Mouse (Mus musculus) gastrocnemius, adult 8-10 months (tissue): ENCODE measurements around the gene Ldlrap1. TPM values are rescaled to one million over a fixed set of nuclear protein-coding genes. Genes with fewer than 3 reads are reported as not detected.

Source experiments
- DNase-seq, 2 experiments: peaks; one replicate each; pipeline ENCODE4 v3.0.0; 2022; ENCODE audit warnings: low spot score in 2 of 2
- total RNA-seq, 4 experiments: library from RNA; stranded (reverse); gene quantifications; 2 replicates each; pipeline ENCODE4 v1.2.4; 2022

Gene Ldlrap1
- total RNA-seq, 4 experiments from 2014 or later, result 4.3 to 7.7 (median 5.3) TPM

- DNase-seq, result no peak
Observed at GRCm38 (mm10) chr4:134775234-134775944, 7.6 kb upstream of the Ldlrap1 start.

- no peak for DNase-seq
Observed at GRCm38 (mm10) chr4:134774126-134774525, 6.3 kb upstream of the Ldlrap1 start.

DNA sequence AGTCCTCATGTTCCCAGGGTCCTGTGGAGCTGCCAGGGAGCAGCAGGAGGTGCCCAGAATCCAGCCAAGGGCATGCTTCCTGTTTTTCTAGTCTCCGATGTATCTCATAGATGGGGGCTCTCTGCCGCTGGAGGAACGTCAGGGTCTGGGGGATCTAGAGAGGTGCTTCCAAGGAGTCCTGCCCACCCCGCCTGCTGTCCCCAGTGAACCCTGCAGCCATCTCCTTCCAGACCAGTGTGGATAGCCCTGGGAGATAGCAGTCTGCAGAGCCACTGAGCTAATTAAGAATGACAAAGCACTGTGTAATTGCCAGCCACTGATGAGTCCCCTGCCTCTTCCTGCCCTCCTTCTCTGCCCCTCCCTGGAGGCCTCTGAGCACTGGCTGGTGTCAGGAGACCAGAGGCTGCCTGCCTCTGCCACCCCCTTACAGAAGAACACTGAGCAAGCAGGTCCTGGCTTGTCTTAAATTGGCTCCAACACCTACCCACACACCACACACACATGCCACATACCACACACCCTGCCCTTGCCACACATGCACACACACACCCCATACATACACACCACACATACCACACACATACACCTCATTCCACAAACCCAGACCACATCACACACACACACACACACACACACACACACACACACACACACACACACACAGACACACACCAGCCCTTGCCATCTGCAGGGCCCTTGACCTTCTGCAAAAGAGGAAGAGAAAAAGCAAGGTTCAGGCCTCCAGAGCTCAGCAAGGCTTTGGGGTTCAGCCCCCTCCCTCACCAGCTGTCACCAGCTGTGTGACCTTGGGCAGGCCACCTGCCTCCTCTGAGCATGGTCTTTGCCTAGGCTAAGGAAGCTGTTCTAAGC, 5.2 kb upstream of the Ldlrap1 start:
- no peak for DNase-seq

GRCm38 (mm10) chr4:134769891-134770290, 2.1 kb upstream of the Ldlrap1 start:
- no peak for DNase-seq

GRCm38 (mm10) chr4:134769081-134769811, 1.4 kb upstream of the Ldlrap1 start:
- peak; percentile 30 to 54 for DNase-seq

DNA sequence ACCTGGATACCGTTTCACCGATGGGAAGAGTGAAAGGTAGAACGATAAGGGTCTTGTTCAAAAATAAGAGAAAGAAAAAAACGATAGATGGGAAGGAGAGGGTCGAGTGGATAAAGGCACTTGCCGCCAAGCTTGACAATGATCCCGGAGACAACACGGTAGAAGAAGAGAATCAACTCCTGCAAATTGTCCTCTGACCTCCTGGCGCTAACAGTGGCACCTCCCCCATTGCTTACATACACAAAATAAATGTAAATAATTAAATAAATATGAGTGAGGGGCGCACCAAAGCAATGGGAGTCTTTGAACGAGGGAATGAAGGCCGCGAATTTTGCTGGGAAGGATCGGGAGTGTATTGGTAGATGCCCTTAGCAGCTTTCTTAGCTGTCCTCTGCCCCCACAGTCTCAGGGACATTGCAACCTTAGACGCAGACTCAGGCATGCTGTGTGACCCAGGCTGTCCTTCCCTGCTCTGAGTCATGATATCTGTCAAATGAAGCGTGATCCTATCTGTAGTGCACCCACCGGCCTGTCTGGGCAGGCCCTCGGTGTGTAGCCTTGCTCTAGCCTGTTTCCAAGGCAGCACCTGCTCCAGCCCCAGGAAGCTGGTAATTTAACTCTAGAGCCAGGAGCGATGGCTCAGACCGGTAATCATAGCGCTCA, 533 bp upstream of the Ldlrap1 start:
- no peak for DNase-seq

DNA sequence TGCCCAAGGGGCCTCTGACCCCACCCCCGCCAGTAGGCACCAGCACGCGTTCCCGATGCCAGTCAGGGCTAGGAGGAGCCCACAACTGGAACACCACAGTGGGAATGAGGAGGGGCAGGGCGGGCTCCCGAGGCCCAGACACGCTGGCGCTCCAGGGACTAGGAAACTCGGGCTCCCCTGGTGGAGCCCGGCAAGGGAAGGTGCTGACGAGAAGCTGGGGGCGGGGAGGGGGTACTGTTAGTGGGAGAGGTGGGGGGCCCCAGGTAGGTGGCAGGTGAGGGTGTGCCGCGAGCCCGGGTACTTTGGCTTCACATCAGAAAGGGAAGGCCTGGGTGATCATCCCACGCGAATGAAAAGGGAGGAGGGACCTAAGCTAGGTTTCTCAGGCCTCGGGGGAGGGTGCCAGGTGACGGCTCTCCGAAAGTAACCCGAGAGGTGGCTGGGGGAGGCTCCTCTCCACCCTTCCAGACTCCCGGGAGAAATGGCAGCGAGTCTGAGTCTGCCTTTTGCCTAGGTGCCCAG, 859 bp downstream of the Ldlrap1 start:
- peak; percentile 30 to 61 for DNase-seq

DNA sequence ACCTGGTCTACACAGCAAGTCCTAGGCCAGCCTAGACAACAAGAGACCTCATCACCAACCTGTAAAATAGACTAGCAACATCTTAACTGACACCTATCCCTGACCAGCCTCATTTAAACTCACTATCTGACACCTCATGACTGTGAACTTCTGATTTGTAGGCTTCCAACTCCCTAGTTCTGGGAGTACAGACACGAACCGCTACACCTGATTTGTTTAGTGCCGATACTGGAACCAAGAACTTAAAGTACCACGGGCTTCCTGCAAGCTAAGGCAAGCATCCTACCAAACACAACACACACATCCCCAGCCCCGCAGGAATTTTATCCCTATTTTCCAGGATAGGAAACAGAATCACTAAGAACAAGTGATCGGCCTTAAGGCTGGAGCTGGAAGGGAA, 1.5 kb downstream of the Ldlrap1 start:
- no peak for DNase-seq

DNA sequence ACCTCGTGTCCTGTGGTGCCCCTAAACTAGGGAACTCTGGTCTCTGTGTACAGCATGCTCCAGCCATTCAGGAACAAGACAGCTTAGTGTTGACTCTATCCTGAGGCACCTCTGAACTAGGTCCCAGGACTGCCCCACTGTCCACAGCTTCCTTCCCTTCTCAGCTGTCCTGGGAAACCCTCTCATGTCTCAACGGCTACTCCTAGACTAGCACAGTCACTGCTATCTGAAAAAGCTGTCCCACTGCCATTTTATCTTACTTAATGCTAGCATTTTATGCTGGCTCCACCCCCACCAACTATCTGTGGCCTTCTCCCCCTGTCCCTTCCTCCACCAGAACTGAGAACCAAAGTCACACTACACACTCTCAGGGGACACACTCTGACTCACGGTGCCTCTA, 3.5 kb downstream of the Ldlrap1 start:
- no peak for DNase-seq

- no peak for DNase-seq
Observed at GRCm38 (mm10) chr4:134762360-134762759, 5.5 kb downstream of the Ldlrap1 start.

DNA sequence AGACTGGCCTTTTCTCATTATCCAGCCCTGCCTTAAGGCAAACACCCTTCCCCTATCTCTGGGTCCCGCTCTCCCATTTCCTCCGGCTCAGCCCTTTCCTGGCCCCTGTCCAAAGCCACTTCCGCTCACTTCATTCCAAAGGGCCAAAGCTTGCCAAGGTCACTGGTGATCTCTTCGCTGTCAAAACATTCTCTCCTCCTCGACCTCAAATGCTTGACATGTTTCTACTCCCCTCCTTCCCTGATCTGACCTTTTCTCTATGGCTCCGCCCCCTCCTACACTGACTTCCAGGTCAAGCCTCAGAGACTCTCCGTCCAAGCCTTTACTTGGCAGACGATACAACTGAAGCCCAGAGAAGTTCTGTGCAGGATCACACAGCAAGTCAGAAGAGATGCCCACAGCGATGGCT, 7.0 kb downstream of the Ldlrap1 start:
- DNase-seq, result peak; percentile 44 to 62

GRCm38 (mm10) chr4:134760281-134760680, 7.5 kb downstream of the Ldlrap1 start:
- no peak for DNase-seq

DNA sequence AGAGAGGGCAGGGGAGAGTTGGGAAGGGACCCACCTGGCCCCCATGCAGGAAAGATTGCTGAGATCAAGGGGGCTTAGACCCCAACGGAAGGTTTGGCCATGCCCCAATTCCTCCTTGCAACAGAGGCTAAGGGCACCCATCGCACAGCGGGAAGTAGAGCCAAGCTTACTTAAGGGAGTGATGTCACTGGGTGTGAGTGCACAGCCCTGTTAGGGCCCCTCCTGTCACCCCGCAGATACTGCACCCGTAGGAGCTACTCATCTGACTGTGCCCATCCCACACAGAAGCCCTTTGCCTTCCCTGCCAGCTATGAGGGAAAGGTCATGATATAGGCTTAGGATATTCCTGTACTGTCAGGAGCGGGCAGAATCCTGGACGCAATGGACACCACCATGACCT, 8.3 kb downstream of the Ldlrap1 start:
- DNase-seq, result no peak

- DNase-seq, result no peak
Observed at GRCm38 (mm10) chr4:134758922-134759321, 8.9 kb downstream of the Ldlrap1 start.

DNA sequence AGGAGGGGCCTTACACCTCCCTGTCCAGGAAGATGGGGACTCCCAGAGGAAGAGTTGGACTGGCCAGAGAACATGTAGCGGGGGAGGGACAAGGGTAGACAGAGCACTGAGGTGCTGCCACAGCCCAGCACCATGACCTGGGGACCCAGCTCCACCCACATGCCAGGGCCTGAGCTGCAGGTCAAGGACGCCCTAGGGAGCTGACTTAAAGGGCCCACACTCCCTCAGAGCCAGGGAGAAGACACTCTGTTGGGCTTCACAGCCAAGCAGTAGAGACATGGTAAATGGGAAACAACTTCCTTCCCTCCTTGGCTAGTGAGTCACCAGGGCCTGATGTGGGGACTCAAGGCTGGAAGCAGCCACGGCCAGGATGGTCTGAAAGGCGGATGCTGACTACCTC, 9.5 kb downstream of the Ldlrap1 start:
- no peak for DNase-seq

DNA sequence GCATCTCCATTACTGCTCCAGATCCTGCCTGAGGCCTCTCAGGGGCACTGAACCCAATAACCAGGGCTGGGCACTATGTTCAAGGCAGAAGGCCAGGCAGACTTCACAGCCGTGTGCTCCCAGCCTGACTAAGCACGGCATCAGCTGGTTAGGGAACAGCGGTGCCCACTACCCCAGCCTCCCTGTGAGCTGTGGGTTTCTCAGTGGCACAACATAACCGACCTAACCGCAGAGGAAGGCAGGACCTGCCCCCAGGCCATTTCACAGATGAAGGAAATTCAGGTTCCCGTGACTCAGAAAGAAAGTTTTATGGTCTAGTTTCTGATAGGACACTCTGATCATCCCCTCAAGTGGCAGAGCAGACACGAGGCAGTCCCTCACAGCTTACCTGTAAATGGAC, 10.9 kb downstream of the Ldlrap1 start:
- DNase-seq, result no peak

DNA sequence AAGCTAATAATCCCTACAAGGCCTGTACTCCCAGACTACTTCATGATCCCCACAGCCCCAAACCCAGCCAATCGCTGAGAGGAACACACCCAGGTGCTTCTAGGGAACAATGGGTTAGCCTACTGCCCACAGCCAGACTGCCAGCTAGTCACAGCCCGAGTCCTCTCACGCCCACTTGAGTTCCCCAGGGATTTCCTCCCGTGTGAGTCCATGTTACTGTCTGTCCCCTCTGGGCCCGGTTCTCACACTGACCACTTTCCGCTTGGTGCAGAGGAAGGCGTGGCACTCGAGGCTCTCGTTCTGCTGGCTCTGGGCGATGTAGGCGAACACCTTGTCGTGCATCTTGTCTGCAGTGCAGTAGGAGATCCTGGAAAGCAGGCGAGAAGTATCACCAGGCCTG, 12.9 kb downstream of the Ldlrap1 start:
- DNase-seq, result no peak

DNA sequence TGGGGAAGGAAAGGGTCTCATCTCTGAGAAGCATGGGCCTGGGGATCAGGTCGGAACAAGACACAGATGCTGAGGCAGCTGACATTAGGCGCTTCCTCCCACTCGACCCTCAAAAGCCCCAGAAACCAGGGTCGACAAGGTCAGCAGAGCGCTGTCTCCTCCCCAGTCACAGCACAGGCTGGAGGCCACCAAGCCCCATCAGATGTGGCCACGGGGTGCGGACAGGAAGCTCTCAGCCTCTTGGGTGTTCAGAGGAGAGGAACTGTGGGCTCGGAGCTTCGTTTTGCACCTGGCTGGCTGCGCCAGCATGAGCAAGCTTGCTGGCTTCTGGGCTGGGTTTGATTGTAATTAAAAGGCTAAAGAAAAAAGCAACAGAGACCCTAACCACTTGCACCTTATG, 13.5 kb downstream of the Ldlrap1 start:
- DNase-seq, result no peak

GRCm38 (mm10) chr4:134753516-134754261, 14.1 kb downstream of the Ldlrap1 start:
- DNase-seq, result no peak

GRCm38 (mm10) chr4:134752911-134753426, 14.9 kb downstream of the Ldlrap1 start:
- DNase-seq, result no peak
